Mouse (Mus musculus): Measurements from ENCODE around the gene Nrtn.

- TF ChIP-seq CTCF (conservative IDR thresholded peaks at IDR 0.05; ENCODE audit: low read length) (no peak), POU5F1 (IDR thresholded peaks at IDR 0.05; ENCODE audit: borderline replicate concordance, low read length) (no peak)
These were observed 48.6 kb downstream of the Nrtn start for GRCm38 (mm10) chr17:56708692-56709091.

Measured in E14TG2a.4 (cell line).